Mouse (Mus musculus): Measurements from ENCODE around the gene Slc4a4.

- no peak for TF ChIP-seq CTCF (IDR thresholded peaks at IDR 0.05; ENCODE audit: borderline replicate concordance, extremely low read depth, insufficient read depth, insufficient read length)
- no peak for TF ChIP-seq POLR2A (IDR thresholded peaks at IDR 0.05; ENCODE audit: borderline replicate concordance, extremely low read depth, insufficient read depth, insufficient read length, poor library complexity, severe bottlenecking)
Observed at GRCm38 (mm10) chr5:88996246-88996645, 109.6 kb downstream of the Slc4a4 start.
